Mouse (Mus musculus) left cerebral cortex, postnatal 36 days (tissue): ENCODE results near the gene Rnf5. TPM values are rescaled to one million over a fixed set of nuclear protein-coding genes. Genes with fewer than 3 reads are reported as not detected.

Source experiments
- DNase-seq, 2 experiments: peaks; one replicate each; pipeline ENCODE4 v3.0.0; 2021 to 2022; ENCODE audit warnings: low spot score in 2 of 2, mixed read lengths in 1 of 2
- intact Hi-C: fragments of 180-260 bp; cut with DNase I; formaldehyde crosslinking; loops from one replicate; pipeline ENCODE4 v1.15.1; 2025
- total RNA-seq, 2 experiments: library from RNA; stranded (reverse); gene quantifications; 2 replicates each; pipeline ENCODE4 v1.2.3; 2021

Gene Rnf5
- total RNA-seq, 2 experiments from 2014 or later, result 66.9 to 72.0 TPM

- no peak for DNase-seq
- intact Hi-C loops, result no loop called here
Measured at GRCm38 (mm10) chr17:34564796-34565195, 38.7 kb downstream of the Rnf5 start.

GRCm38 (mm10) chr17:34564003-34564421 lies 39.5 kb downstream of the Rnf5 start, which contains the start of gene Notch4:
Notch4 (plus strand) TSS chr17:34564268.
- intact Hi-C loops, result no loop called here
- no peak for DNase-seq

DNA sequence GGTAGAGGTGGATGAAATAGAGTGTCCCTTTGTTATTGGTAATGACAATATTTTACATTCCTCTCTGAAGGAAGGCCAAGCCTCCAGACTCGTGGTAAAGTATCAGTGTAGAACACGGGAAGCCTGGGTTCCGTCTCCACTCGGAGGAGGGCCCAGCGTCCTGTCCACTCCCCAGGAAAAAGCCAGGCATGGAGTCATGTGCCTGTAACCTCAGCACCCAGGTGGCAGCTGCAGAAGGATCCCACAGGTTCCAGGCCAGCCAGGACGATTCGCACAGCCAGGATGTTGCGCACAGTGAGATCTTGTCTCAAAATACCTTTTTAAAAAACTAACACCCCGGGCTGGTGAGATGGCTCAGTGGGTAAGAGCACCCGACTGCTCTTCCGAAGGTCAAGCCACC lies 40.1 kb downstream of the Rnf5 start:
- no peak for DNase-seq
- intact Hi-C loops, result no loop called here

- intact Hi-C loops, result no loop called here
- DNase-seq, result no peak
Measured at GRCm38 (mm10) chr17:34562595-34562994, 40.9 kb downstream of the Rnf5 start.

- DNase-seq, result no peak
- intact Hi-C loops, result no loop called here
Measured at GRCm38 (mm10) chr17:34561200-34561599, 42.3 kb downstream of the Rnf5 start.

DNA sequence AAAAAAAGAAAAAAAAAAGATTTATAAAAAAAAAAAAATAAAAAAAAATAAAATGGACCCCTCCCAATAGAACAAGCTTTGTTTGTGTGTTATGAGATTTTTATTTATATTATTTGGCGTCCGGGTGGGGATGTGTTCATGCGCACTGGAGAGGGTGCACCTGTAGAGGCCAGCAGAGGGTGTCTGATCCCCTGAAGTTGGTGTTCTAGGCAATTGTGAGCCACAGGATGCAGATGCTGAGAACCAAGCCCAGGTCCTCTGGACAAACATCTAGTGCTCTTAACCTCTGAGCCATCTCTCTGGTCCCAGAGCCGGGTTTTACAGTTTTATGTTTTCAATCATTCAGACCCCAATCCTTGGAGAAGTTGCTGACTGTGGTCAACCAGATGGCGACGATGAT lies 43.1 kb downstream of the Rnf5 start:
- intact Hi-C loops, result no loop called here
- no peak for DNase-seq

GRCm38 (mm10) chr17:34559895-34560294 lies 43.6 kb downstream of the Rnf5 start:
- intact Hi-C loops, result loop anchor here (5.0 kb wide), 1 partner anchor 118 kb away; no protein-coding TSS in a partner anchor

GRCm38 (mm10) chr17:34559116-34559515 lies 44.4 kb downstream of the Rnf5 start:
- intact Hi-C loops, result loop anchor here (5.0 kb wide), 1 partner anchor 117 kb away; no protein-coding TSS in a partner anchor

More at GRCm38 (mm10) chr17:34559895-34560294, 43.6 kb downstream of the Rnf5 start:
- DNase-seq, result no peak

DNA sequence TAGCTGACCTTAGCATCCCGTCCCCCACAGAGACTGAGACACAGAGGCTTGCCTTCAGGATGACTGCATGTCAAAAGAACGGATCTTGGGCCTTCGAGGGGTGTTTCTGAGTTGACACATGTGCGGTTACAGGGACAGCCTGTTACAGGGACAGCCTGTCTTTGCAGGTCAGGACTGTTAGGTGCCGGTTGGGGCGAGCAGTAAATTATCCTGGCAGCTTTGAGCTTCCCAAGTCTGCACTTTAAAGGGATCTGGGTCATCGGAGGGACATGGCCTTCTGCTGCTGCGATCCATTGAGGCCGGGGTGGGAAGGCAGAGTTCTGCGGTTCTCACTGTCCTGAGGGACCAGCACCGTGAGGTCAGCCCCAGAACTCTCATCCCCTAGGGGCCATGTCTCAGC lies 46.1 kb downstream of the Rnf5 start:
- DNase-seq, result no peak
- intact Hi-C loops, result loop anchor here (5.0 kb wide), 1 partner anchor 115 kb away; no protein-coding TSS in a partner anchor

More at GRCm38 (mm10) chr17:34559116-34559515, 44.4 kb downstream of the Rnf5 start:
- DNase-seq, result no peak

- intact Hi-C loops, result loop anchor here (5.0 kb wide), 1 partner anchor 114 kb away; no protein-coding TSS in a partner anchor
- no peak for DNase-seq
Measured at GRCm38 (mm10) chr17:34556406-34556805, 47.1 kb downstream of the Rnf5 start.

DNA sequence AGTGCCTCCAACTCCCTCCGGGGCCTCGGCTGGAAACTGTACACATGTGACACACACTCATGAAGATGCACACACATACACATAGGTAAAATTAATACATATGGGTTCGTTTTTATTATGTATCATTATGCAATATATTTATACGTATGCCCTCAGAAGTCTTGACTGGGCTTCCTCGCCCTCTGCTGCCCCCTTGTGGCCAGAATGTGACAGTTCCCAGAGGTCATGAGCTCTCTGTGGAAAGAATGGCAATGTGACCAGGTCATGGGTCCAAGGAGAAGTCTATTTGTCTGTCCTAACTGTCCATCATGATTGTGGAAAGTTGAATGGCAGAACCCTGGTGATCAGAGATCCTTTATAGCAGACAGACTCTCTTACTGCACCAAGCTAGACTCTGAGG lies 48.0 kb downstream of the Rnf5 start:
- intact Hi-C loops, result loop anchor here (5.0 kb wide), 1 partner anchor 113 kb away; no protein-coding TSS in a partner anchor
- DNase-seq, result peak; percentile 47 to 60

Other genes with a start within 250 kb of the Rnf5 start
- under 1 TPM; 0.50 to 0.74 TPM for gene Btnl2, start 248.9 kb downstream of the Rnf5 start, total RNA-seq
- gene Btnl1, start 226.6 kb downstream of the Rnf5 start, total RNA-seq, result not detected
- 1 to 10 TPM; 4.1 TPM for gene BC051142, start 204.9 kb downstream of the Rnf5 start, total RNA-seq
- not detected for gene Btnl4, start 126.4 kb downstream of the Rnf5 start, total RNA-seq
- not detected for gene Btnl6, start 86.3 kb downstream of the Rnf5 start, total RNA-seq
- gene Notch4, start 39.4 kb downstream of the Rnf5 start, total RNA-seq, result 10 to 100 TPM; 11.3 to 16.1 TPM
- gene Gpsm3, start 13.9 kb downstream of the Rnf5 start, total RNA-seq, result 1 to 10 TPM; 2.6 to 2.9 TPM
- gene Pbx2, start 12.4 kb downstream of the Rnf5 start, total RNA-seq, result 10 to 100 TPM; 53.2 to 58.4 TPM
- under 1 TPM; 0.30 to 0.75 TPM for gene Ager, start 5.8 kb downstream of the Rnf5 start, total RNA-seq
- gene Agpat1, start 572 bp upstream of the Rnf5 start, total RNA-seq, result 100 to 1,000 TPM; 161 to 177 TPM
- 1 to 10 TPM; 2.7 to 3.3 TPM for gene Egfl8, start 12.3 kb upstream of the Rnf5 start, total RNA-seq
- 10 to 100 TPM; 37.2 to 47.1 TPM for gene Ppt2, start 24.8 kb upstream of the Rnf5 start, total RNA-seq
- 100 to 1,000 TPM; 148 to 168 TPM for gene Prrt1, start 25.8 kb upstream of the Rnf5 start, total RNA-seq
- 10 to 100 TPM; 12.3 to 14.1 TPM for gene Fkbpl, start 41.1 kb upstream of the Rnf5 start, total RNA-seq
- 10 to 100 TPM; 63.9 to 66.4 TPM for gene Atf6b, start 43.5 kb upstream of the Rnf5 start, total RNA-seq
- gene Tnxb, start 66.8 kb upstream of the Rnf5 start, total RNA-seq, result 1 to 10 TPM; 1.5 to 2.0 TPM
- gene C4b, start 140.2 kb upstream of the Rnf5 start, total RNA-seq, result 10 to 100 TPM in 1 of 2 experiments, 1 to 10 TPM in 1; 8.3 to 11.4 TPM
- gene Cyp21a1, start 200.9 kb upstream of the Rnf5 start, total RNA-seq, result not detected
- 10 to 100 TPM; 50.2 to 58.6 TPM for gene Stk19, start 233.3 kb upstream of the Rnf5 start, total RNA-seq
- 10 to 100 TPM; 39.4 to 45.4 TPM for gene Dxo, start 233.3 kb upstream of the Rnf5 start, total RNA-seq
- 10 to 100 TPM; 58.5 to 72.2 TPM for gene Skiv2l, start 246.5 kb upstream of the Rnf5 start, total RNA-seq
- 10 to 100 TPM; 35.5 to 36.6 TPM for gene Nelfe, start 246.7 kb upstream of the Rnf5 start, total RNA-seq